8 mouse cellular contexts compared by ENCODE assay signal in genomic region chr6:42351776-42352485, GRCm38 (mm10). TPM values are rescaled to one million over a fixed set of nuclear protein-coding genes. Genes with fewer than 3 reads are reported as not detected.
DNase-seq lines count a peak whose midpoint lies in the region; ATAC-seq lines count a peak whose summit lies in the region.

No protein-coding gene starts in this region.

- peaks cover 29% of the 10 kb centered on the region for H3K36me3 ChIP-seq in kidney, embryonic 16.5 days (ENCODE audit: insufficient read depth, low read length)
- peaks cover 57% of the 10 kb centered on the region for H3K36me3 ChIP-seq in heart, embryonic 10.5 days
- H3K36me3 ChIP-seq in limb, embryonic 13.5 days = peaks cover 49% of the 10 kb centered on the region
- peaks cover 33% of the 10 kb centered on the region for H3K36me3 ChIP-seq in neural tube, embryonic 13.5 days

- H3K4me1 ChIP-seq in kidney, embryonic 16.5 days (ENCODE audit: insufficient read depth, low read length) = peaks cover 45% of the 10 kb centered on the region
- peaks cover 64% of the 10 kb centered on the region for H3K4me1 ChIP-seq in heart, embryonic 10.5 days
- peaks cover 53% of the 10 kb centered on the region for H3K4me1 ChIP-seq in limb, embryonic 13.5 days
- H3K4me1 ChIP-seq in neural tube, embryonic 13.5 days (replicated peaks) = peaks cover 56% of the 10 kb centered on the region

- H3K27me3 ChIP-seq in kidney, embryonic 16.5 days (ENCODE audit: insufficient read depth, low read length) = no peaks in the 10 kb centered on the region
- no peaks in the 10 kb centered on the region for H3K27me3 ChIP-seq in heart, embryonic 10.5 days (ENCODE audit: insufficient read depth, poor library complexity, severe bottlenecking)
- no peaks in the 10 kb centered on the region for H3K27me3 ChIP-seq in limb, embryonic 13.5 days
- no peaks in the 10 kb centered on the region for H3K27me3 ChIP-seq in neural tube, embryonic 13.5 days

- H3K9me3 ChIP-seq in kidney, embryonic 16.5 days (ENCODE audit: low read length) = no peaks in the 10 kb centered on the region
- no peaks in the 10 kb centered on the region for H3K9me3 ChIP-seq in heart, embryonic 10.5 days
- H3K9me3 ChIP-seq in limb, embryonic 13.5 days = no peaks in the 10 kb centered on the region
- H3K9me3 ChIP-seq in neural tube, embryonic 13.5 days = no peaks in the 10 kb centered on the region

- intact Hi-C loops in left cerebral cortex, postnatal 10 days (cut with DNase I) = no loop called here
- intact Hi-C loops in left cerebral cortex, postnatal 14 days (cut with DNase I) = no loop called here

- peak overlapping the region; percentile 91 for H3K4me3 ChIP-seq in kidney, embryonic 16.5 days (ENCODE audit: low read length)
- peak overlapping the region; percentile 97 for H3K4me3 ChIP-seq in heart, embryonic 10.5 days
- H3K4me3 ChIP-seq in limb, embryonic 13.5 days = peak overlapping the region; percentile 80
- H3K4me3 ChIP-seq in neural tube, embryonic 13.5 days = peak overlapping the region; percentile 85

- peak overlapping the region; percentile 95 for H3K9ac ChIP-seq in kidney, embryonic 16.5 days (replicated peaks; ENCODE audit: low read length)
- no peak overlapping the region; the same call in 1 of the 2 replicates for H3K9ac ChIP-seq in limb, embryonic 13.5 days
- 0 out of 2 replicates have a peak overlapping the region, but pooled peaks have one; percentile 92 for H3K9ac ChIP-seq in neural tube, embryonic 13.5 days

- ATAC-seq in kidney, embryonic 16.5 days (ENCODE audit: low FRiP score, low TSS enrichment) = no peak
- ATAC-seq in limb, embryonic 13.5 days (ENCODE audit: low FRiP score, low read depth) = no peak
- no peak for ATAC-seq in neural tube, embryonic 13.5 days (ENCODE audit: low read depth)

- WGBS in kidney, embryonic 16.5 days = 75% methylated on average over 7 of the region's 7 CpGs
- WGBS in heart, embryonic 10.5 days = 48% methylated on average over 7 of the region's 7 CpGs
- WGBS in limb, embryonic 13.5 days = 78% methylated on average over 7 of the region's 7 CpGs
- WGBS in neural tube, embryonic 13.5 days = 92% methylated on average over 7 of the region's 7 CpGs

- H3K27ac ChIP-seq in kidney, embryonic 16.5 days (ENCODE audit: low read length) = no peak overlapping the region
- peak overlapping the region; percentile 96; the same call in 1 of the 2 replicates for H3K27ac ChIP-seq in heart, embryonic 10.5 days
- no peak overlapping the region for H3K27ac ChIP-seq in limb, embryonic 13.5 days
- H3K27ac ChIP-seq in neural tube, embryonic 13.5 days (replicated peaks) = no peak overlapping the region

- DNase-seq in kidney, adult 8-10 months = no peak
- DNase-seq in heart, embryonic 10.5 days (ENCODE audit: low spot score) = no peak
- no peak for DNase-seq in MN1 (ENCODE audit: low spot score)
- no peak for DNase-seq in left cerebral cortex, postnatal 10 days (ENCODE audit: extremely low spot score in 1 of 2, low spot score in 2 of 2)
- no peak for DNase-seq in left cerebral cortex, postnatal 14 days (ENCODE audit: low spot score in 2 of 2)

- H3K4me2 ChIP-seq in kidney, embryonic 16.5 days (replicated peaks; ENCODE audit: low read depth, low read length) = peak overlapping the region; percentile 95
- H3K4me2 ChIP-seq in limb, embryonic 13.5 days (replicated peaks) = peak overlapping the region; percentile 88
- peak overlapping the region; percentile 88 for H3K4me2 ChIP-seq in neural tube, embryonic 13.5 days

RNA-seq across cellular contexts. Expression of gene Zyx, which starts 2.5 kb away (rescaled TPM):
- polyA plus RNA-seq in kidney, embryonic 16.5 days (2015; fragmentation: Nextera tagmentation; extraction: Ambion mirVana) = 115 and 130 TPM in 2 replicates
- polyA plus RNA-seq in heart, embryonic 10.5 days (2016; fragmentation: Nextera tagmentation; extraction: Ambion mirVana) = 165 and 193 TPM in 2 replicates
- 118 and 123 TPM in 2 replicates for polyA plus RNA-seq in limb, embryonic 13.5 days (2015; fragmentation: Nextera tagmentation; extraction: Ambion mirVana)
- 56.4 and 56.5 TPM in 2 replicates for polyA plus RNA-seq in neural tube, embryonic 13.5 days (2015; fragmentation: Nextera tagmentation; extraction: Ambion mirVana)
- total RNA-seq in left cerebral cortex, postnatal 10 days (2021) = 10 to 100 TPM; 55.8 to 57.6 TPM
- 10 to 100 TPM; 51.8 to 60.0 TPM for total RNA-seq in left cerebral cortex, postnatal 14 days (2021)

RNA-seq across cellular contexts. Expression of gene Epha1, which starts 21.1 kb away (rescaled TPM):
- polyA plus RNA-seq in kidney, embryonic 16.5 days (2015; fragmentation: Nextera tagmentation; extraction: Ambion mirVana) = 8.2 and 8.6 TPM in 2 replicates
- 3.0 and 4.8 TPM in 2 replicates for polyA plus RNA-seq in heart, embryonic 10.5 days (2016; fragmentation: Nextera tagmentation; extraction: Ambion mirVana)
- 8.9 and 9.4 TPM in 2 replicates for polyA plus RNA-seq in limb, embryonic 13.5 days (2015; fragmentation: Nextera tagmentation; extraction: Ambion mirVana)
- polyA plus RNA-seq in neural tube, embryonic 13.5 days (2015; fragmentation: Nextera tagmentation; extraction: Ambion mirVana) = 0.24 and 0.61 TPM in 2 replicates
- total RNA-seq in left cerebral cortex, postnatal 10 days (2021) = under 1 TPM; 0.22 to 0.26 TPM
- under 1 TPM; 0.22 to 0.34 TPM for total RNA-seq in left cerebral cortex, postnatal 14 days (2021)

RNA-seq across cellular contexts. Expression of gene Fam131b, which starts 27.5 kb away (rescaled TPM):
- polyA plus RNA-seq in kidney, embryonic 16.5 days (2015; fragmentation: Nextera tagmentation; extraction: Ambion mirVana) = 0.11 and 0.13 TPM in 2 replicates
- polyA plus RNA-seq in heart, embryonic 10.5 days (2016; fragmentation: Nextera tagmentation; extraction: Ambion mirVana) = 0.21 and 0.30 TPM in 2 replicates
- polyA plus RNA-seq in limb, embryonic 13.5 days (2015; fragmentation: Nextera tagmentation; extraction: Ambion mirVana) = 0.45 and 0.56 TPM in 2 replicates
- polyA plus RNA-seq in neural tube, embryonic 13.5 days (2015; fragmentation: Nextera tagmentation; extraction: Ambion mirVana) = 7.4 and 8.1 TPM in 2 replicates
- 100 to 1,000 TPM; 123 to 133 TPM for total RNA-seq in left cerebral cortex, postnatal 10 days (2021)
- total RNA-seq in left cerebral cortex, postnatal 14 days (2021) = 100 to 1,000 TPM; 118 to 121 TPM

RNA-seq across cellular contexts. Expression of gene Tas2r143, which starts 48.1 kb away (rescaled TPM):
- polyA plus RNA-seq in kidney, embryonic 16.5 days (2015; fragmentation: Nextera tagmentation; extraction: Ambion mirVana) = not detected in 2 replicates
- polyA plus RNA-seq in heart, embryonic 10.5 days (2016; fragmentation: Nextera tagmentation; extraction: Ambion mirVana) = not detected in 2 replicates
- polyA plus RNA-seq in limb, embryonic 13.5 days (2015; fragmentation: Nextera tagmentation; extraction: Ambion mirVana) = not detected in 2 replicates
- not detected in 2 replicates for polyA plus RNA-seq in neural tube, embryonic 13.5 days (2015; fragmentation: Nextera tagmentation; extraction: Ambion mirVana)
- not detected for total RNA-seq in left cerebral cortex, postnatal 10 days (2021)
- total RNA-seq in left cerebral cortex, postnatal 14 days (2021) = not detected

RNA-seq across cellular contexts. Expression of gene Tas2r135, which starts 53.3 kb away (rescaled TPM):
- polyA plus RNA-seq in kidney, embryonic 16.5 days (2015; fragmentation: Nextera tagmentation; extraction: Ambion mirVana) = not detected in 2 replicates
- polyA plus RNA-seq in heart, embryonic 10.5 days (2016; fragmentation: Nextera tagmentation; extraction: Ambion mirVana) = not detected in 2 replicates
- not detected in 2 replicates for polyA plus RNA-seq in limb, embryonic 13.5 days (2015; fragmentation: Nextera tagmentation; extraction: Ambion mirVana)
- polyA plus RNA-seq in neural tube, embryonic 13.5 days (2015; fragmentation: Nextera tagmentation; extraction: Ambion mirVana) = not detected in 2 replicates
- not detected for total RNA-seq in left cerebral cortex, postnatal 10 days (2021)
- total RNA-seq in left cerebral cortex, postnatal 14 days (2021) = not detected
